Mouse (Mus musculus) cerebellum, postnatal 4 days (tissue): ENCODE results near the gene Hivep3.

Experiments used
- DNase-seq, 2 experiments: peaks; one replicate each; pipeline ENCODE4 v3.0.0; 2022; ENCODE audit warnings: low spot score in 2 of 2, mixed read lengths in 1 of 2

The Hivep3 gene

GRCm38 (mm10) chr4:119947232-119948162 is 213.9 kb downstream of the Hivep3 start:
- DNase-seq = no peak

GRCm38 (mm10) chr4:119948406-119948805 is 214.8 kb downstream of the Hivep3 start:
- no peak for DNase-seq

- DNase-seq = no peak
Observed at GRCm38 (mm10) chr4:119948922-119949614, 215.5 kb downstream of the Hivep3 start.

GRCm38 (mm10) chr4:119950181-119950580 is 216.6 kb downstream of the Hivep3 start:
- DNase-seq = no peak

GRCm38 (mm10) chr4:119951081-119951480 is 217.5 kb downstream of the Hivep3 start:
- DNase-seq = no peak

GRCm38 (mm10) chr4:119955008-119955407 is 221.4 kb downstream of the Hivep3 start:
- DNase-seq = no peak

- no peak for DNase-seq
Observed at GRCm38 (mm10) chr4:119957970-119958369, 224.4 kb downstream of the Hivep3 start.

GRCm38 (mm10) chr4:119959293-119959692 is 225.7 kb downstream of the Hivep3 start:
- no peak for DNase-seq

GRCm38 (mm10) chr4:119959873-119960272 is 226.3 kb downstream of the Hivep3 start:
- no peak for DNase-seq

GRCm38 (mm10) chr4:119960523-119960922 is 226.9 kb downstream of the Hivep3 start:
- no peak for DNase-seq

- no peak for DNase-seq
Observed at GRCm38 (mm10) chr4:119961164-119961563, 227.6 kb downstream of the Hivep3 start.

- no peak for DNase-seq
Observed at GRCm38 (mm10) chr4:119962066-119962465, 228.5 kb downstream of the Hivep3 start.

GRCm38 (mm10) chr4:119966105-119967072 is 232.8 kb downstream of the Hivep3 start:
- DNase-seq = no peak

- DNase-seq = no peak
Observed at GRCm38 (mm10) chr4:119967073-119967608, 233.6 kb downstream of the Hivep3 start.

GRCm38 (mm10) chr4:119967636-119968035 is 234.1 kb downstream of the Hivep3 start:
- no peak for DNase-seq

GRCm38 (mm10) chr4:119968071-119968470 is 234.5 kb downstream of the Hivep3 start:
- peak in 1 of 2 experiments; percentile 82 for DNase-seq

- no peak for DNase-seq
Observed at GRCm38 (mm10) chr4:119968887-119969286, 235.3 kb downstream of the Hivep3 start.

- DNase-seq = no peak
Observed at GRCm38 (mm10) chr4:119970166-119970565, 236.6 kb downstream of the Hivep3 start.

GRCm38 (mm10) chr4:119972375-119972774 is 238.8 kb downstream of the Hivep3 start:
- no peak for DNase-seq

GRCm38 (mm10) chr4:119973729-119974605 is 240.4 kb downstream of the Hivep3 start:
- no peak for DNase-seq
